Mouse (Mus musculus) natural killer cell, adult 2 months (primary cell): ENCODE measurements around the gene Nxnl1.

Experiments
- DNase-seq, 2 experiments: peaks; one replicate each; pipeline ENCODE4 v3.0.0; 2022; ENCODE audit warnings: low spot score in 2 of 2

Nxnl1 gene

DNA sequence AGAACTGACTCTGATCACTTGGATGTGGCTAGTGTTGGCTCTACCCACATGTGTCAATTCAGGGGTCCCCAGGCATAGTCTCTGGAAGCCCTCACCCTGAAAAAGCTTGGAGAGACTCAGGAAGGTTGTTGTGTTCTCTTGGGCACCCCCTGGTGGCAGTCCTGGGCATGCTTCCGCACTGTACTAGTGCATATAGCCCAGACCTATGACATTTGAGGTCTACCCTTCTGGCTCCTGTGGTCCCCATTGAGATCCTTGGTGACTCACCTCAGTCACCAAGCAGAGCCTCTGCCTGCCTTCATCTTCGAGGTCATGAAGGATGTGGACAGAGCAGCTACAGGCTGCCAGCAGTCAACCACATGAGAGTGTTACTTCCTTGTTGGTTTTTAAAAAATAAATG lies 20.5 kb upstream of the Nxnl1 start:
- peak; percentile 68 to 80 for DNase-seq

GRCm38 (mm10) chr8:71580201-71580600 lies 13.8 kb upstream of the Nxnl1 start:
- no peak for DNase-seq

DNA sequence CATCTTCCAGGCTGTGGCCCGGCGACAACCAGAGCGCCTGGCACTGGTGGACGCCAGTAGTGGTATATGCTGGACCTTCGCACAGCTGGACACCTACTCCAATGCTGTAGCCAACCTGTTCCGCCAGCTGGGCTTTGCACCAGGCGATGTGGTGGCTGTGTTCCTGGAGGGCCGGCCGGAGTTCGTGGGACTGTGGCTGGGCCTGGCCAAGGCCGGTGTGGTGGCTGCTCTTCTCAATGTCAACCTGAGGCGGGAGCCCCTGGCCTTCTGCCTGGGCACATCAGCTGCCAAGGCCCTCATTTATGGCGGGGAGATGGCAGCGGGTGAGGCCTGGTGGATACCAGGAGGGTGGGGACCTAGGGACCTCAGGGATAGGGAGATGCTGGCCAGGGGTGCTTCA lies 13.1 kb upstream of the Nxnl1 start:
- no peak for DNase-seq

- DNase-seq: no peak
Measured at GRCm38 (mm10) chr8:71579009-71579408, 12.6 kb upstream of the Nxnl1 start.

DNA sequence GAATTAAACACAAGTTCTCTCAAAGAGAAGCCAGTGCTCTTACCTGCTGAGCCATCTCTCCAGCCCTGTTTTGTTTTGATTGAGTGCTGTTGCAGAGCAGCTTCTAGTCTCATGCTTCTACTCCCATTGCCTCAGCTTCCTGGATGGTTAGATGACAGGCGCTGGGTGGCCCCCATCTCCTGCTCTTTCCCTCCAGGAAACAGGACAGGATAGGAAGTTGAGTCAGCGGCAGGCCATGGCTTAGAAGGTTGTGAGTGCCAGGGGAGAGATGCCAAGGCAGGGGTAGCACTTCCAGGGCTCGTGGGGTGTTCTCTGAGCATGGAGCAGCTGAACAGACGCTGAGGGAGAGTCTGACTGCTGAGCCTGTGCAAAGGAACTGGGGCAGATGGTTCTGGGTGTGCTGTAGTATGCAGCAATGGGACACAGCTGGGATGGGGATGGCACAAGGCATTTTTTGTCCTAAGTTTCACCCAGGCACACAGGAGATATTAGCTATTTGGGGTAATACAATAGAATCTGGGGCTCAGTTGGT lies 11.5 kb upstream of the Nxnl1 start:
- no peak for DNase-seq

DNA sequence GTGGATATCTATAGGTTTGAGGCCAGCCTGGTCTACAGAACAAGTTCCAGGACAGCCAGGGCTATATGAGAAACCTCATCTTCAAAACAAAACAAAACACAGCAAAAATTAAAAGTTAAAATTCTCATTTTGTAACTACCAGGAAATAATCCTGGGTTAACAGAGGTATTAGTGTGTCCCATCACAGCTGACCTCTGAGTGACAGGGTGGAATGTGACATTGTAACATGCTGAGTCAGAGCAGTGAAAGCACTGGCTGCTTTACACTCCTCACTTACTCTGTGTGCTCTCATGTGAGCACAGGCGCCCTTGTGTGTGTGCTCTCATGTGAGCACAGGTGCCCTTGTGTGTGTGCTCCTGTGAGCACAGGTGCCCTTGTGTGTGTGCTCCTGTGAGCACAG lies 8.6 kb upstream of the Nxnl1 start:
- no peak for DNase-seq

GRCm38 (mm10) chr8:71574426-71574825 lies 8.0 kb upstream of the Nxnl1 start:
- no peak for DNase-seq

DNA sequence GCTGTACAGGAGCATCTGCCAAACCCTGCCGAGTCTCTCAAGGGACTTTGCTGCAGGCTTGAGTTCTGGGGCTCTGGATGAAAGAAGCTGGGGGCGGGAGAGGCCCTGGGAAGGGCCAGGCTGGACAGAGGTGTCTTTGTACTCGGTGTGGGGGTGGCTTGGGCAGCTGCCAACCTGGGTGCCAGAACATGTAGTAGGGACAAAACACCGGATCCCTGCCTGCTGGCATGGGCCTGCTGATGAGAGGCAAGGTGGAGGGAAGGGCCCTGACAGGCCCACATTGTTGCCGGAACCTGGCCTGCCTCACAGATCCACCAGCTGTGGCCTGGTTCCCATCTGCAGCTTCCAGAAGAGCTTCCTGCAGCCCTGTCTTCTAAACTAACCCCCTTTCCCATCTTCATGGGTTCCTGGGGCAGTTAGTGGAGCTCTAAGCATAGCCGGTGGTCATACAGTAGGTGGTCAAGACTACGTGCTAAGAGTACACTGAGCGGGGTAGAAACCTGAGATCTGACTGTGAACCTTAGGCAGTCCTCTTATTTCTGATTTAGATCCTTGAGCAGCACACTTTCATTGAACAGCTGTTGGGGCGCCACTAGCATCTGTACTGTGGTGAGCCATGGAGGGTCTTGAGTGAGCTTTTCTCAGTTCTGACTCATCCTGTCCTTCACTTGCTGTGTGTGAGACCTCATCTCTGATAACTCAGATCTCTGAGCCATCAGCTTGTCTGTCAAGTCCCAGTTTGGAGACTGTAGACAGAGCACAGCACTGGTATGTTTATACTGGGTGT lies 6.6 kb upstream of the Nxnl1 start:
- DNase-seq: no peak

DNA sequence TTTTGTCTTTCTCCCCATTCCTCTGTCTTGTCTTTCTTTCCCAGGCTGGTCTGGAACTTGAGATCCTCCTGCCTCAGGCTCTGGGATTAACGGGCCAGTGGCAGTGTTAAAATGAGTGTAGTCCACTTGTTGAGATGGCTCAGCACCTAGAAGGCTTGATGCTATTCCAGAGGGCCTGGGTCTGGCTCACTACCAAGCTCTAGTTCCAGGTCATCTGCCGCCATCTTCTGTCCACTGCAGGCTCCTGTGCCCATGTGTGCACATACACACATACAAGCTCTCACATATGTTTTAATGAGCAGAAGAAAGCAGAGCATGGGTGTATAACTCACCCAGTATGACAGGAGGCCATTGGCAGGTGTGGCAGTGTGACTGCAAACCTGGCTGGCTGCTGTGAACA lies 5.7 kb upstream of the Nxnl1 start:
- no peak for DNase-seq

DNA sequence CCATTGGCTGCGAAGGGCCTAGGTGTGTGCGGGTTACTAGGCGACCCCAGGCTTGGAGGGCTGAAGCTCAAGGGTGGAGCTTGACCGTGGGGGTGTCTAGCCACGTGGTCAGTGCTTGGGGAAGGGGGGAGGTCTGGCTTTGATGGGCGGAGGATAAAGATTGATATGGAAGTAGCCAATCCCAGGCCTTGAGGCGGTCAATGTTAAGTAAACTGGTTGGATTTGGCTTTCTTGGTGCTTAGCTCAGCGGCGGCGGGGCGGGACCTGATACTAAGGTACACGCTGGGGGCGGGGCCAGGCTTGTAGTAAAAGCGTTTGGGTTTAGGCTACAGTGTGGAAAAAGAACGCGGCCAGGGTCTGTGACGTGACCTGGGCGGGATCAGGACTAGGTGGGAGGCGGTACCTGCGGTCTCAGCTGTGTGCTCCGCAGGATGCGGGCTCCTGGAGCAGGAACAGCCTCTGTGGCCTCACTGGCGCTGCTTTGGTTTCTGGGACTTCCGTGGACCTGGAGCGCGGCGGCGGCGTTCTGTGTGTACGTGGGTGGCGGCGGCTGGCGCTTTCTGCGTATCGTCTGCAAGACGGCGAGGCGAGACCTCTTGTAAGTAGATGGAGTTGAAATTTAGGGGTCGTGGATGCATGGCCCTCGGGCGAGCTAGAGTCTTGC lies 4.0 kb upstream of the Nxnl1 start:
- DNase-seq: peak; percentile 62 to 83

- DNase-seq: peak; percentile 46 to 80
Measured at GRCm38 (mm10) chr8:71569366-71570290, 3.2 kb upstream of the Nxnl1 start.

GRCm38 (mm10) chr8:71568941-71569340 lies 2.5 kb upstream of the Nxnl1 start:
- DNase-seq: no peak

- DNase-seq: no peak
Measured at GRCm38 (mm10) chr8:71568387-71568937, 2.1 kb upstream of the Nxnl1 start, which contains the start of gene Slc27a1. TSS of gene Slc27a1 (plus strand) at chr8:71568882.

GRCm38 (mm10) chr8:71567587-71567986 lies 1.2 kb upstream of the Nxnl1 start:
- DNase-seq: no peak

DNA sequence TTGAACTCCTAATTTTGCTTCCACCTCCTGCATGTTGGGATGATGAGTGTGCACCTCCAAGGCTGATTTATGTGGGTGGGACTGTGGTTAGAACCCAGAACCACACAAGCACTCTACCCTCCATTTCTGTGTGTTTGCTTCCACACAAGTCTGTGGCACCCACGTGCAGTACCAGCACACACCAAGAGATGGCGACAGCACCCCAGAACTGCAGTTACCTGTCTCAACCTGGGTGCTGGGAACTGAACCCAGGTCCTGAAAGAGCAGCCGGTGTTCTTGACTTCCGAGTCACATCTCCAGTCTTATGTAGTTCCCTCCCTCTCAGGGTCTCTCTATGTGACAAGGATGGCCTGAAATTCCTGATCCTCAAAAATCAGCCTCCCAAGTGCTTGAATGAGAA lies 2.4 kb downstream of the Nxnl1 start:
- DNase-seq: no peak

DNA sequence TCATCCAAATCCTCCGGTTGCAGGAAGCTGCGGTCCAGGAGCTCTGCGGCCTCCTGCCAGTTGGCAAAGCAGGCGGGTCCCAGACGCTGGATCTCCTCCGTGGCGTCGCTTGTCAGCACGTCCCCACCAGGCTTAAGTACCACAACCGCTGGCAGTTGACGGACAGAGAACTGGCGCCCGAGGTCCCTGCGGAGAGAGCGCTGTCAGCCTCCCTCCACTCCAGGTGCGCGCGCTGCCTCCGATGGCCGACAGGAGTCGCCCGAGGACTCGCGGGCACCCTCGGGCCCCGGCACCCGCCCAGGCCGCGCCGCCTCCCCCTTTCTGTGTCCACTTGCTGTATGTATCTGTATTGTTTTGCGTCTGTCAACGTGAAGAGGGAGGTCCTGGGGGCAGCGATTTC lies 3.6 kb downstream of the Nxnl1 start:
- peak; percentile 69 to 83 for DNase-seq

DNA sequence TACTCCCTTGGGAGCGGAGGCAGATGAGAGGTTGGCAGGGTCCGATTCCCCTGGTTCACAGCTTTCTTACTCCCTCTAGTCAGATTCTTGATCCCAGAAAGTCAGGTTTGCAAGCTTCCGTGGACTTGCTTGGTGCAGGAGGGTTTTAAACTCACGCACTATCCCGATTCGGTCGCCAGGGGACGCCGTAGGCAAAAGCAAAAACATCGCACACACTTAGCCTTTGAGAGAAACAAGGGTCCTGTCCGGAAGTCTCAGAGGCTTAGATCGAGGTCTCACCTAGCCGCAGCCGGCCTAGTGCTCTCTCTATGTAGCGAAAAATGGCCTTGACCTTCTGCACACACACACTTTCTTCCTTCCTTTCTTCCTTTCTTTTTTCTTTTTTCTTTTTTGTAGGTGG lies 5.0 kb downstream of the Nxnl1 start:
- DNase-seq: peak; percentile 49 to 72

- no peak for DNase-seq
Measured at GRCm38 (mm10) chr8:71560765-71561164, 5.6 kb downstream of the Nxnl1 start.

DNA sequence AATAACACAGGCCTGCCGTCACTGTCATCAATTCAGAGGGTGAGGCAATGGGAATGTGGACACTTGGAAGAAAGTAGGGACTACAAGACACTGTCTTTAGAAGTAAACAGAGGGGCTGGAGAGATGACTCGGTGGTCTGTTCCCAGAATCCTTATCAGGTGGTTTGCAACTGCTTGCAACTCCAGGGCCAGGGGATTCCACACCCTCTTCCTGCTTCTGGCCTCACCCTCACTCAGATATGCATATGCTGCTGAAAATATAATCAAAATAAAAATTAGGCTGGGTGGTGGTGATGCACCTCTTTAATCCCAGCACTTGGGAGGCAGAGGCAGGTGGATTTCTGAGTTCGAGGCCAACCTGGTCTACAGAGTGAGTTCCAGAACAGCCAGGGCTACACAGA lies 6.3 kb downstream of the Nxnl1 start:
- no peak for DNase-seq

DNA sequence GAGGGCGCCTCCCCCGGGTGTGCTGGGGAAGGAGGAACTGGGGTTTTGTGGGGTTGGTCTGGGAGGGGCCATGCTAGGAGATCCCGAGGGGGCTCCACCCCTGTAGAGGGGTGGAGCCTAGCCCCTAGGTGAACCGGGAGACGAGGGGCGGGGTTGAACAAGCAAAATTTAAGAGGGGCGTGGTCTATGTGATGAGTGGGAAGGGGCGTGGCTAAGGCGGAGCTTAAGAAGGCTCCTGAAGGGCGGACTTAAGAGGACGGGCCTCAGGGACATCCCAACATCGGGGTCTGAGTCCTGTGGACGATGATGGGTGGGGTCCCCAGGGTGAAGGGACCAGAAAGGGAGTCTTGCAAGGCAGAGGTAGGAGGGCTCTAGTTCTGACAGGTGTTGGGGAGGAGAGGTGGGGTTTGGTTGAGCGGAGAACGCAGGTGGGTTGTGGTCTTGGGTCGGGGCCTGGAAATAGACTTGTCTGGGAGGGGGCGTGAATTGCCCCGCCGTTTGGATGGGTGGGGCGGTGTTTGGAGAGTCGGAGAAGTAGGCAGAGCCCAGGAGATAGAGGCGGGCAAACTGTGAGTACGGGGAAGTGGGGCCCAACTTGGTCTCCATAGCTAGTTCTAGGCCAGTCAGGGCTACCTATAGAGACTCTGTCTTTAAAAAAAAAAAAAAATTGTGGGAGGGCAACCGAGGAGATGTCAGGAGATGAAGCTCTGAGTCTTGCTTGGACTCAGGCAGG lies 7.3 kb downstream of the Nxnl1 start:
- DNase-seq: peak in 1 of 2 experiments; percentile 69
